Mouse (Mus musculus) E14TG2a.4 (cell line): ENCODE measurements around the gene Drg2.
"Not testable (repeated sequence)": the region's sequence is repeated elsewhere in the genome, so short reads cannot be mapped to it uniquely, and the experiment has no call there.

Experiments
- H3K27me3 ChIP-seq: 2 replicates; pipeline ENCODE4 v1.6.1; 2014; ENCODE audit warnings: low read length, control low read depth; ENCODE audit not compliant: insufficient read depth
- H3K36me3 ChIP-seq: 2 replicates; pipeline ENCODE4 v1.6.1; 2014; ENCODE audit warnings: low read length, control low read depth; ENCODE audit not compliant: insufficient read depth
- H3K4me1 ChIP-seq: replicated peaks from 2 replicates; pipeline ENCODE4 v1.6.1; 2014; ENCODE audit warnings: low read depth, low read length, control low read depth
- H3K4me3 ChIP-seq: replicated peaks from 2 replicates; pipeline ENCODE4 v1.5.1; 2014; ENCODE audit warnings: mild to moderate bottlenecking, low read length
- H3K9me3 ChIP-seq: 2 replicates; pipeline ENCODE4 v1.6.1; 2014; ENCODE audit warnings: low read length, control low read depth
- CTCF ChIP-seq: conservative IDR thresholded peaks from 2 replicates; pipeline ENCODE4 v1.5.1; 2014; ENCODE audit warnings: low read length
- NANOG ChIP-seq: IDR thresholded peaks from 2 replicates; pipeline ENCODE4 v1.6.1; 2014; ENCODE audit warnings: borderline replicate concordance, low read length, mixed read lengths
- POU5F1 ChIP-seq: IDR thresholded peaks from 2 replicates; pipeline ENCODE4 v1.6.1; 2014; ENCODE audit warnings: low read length, borderline replicate concordance

The Drg2 gene

DNA sequence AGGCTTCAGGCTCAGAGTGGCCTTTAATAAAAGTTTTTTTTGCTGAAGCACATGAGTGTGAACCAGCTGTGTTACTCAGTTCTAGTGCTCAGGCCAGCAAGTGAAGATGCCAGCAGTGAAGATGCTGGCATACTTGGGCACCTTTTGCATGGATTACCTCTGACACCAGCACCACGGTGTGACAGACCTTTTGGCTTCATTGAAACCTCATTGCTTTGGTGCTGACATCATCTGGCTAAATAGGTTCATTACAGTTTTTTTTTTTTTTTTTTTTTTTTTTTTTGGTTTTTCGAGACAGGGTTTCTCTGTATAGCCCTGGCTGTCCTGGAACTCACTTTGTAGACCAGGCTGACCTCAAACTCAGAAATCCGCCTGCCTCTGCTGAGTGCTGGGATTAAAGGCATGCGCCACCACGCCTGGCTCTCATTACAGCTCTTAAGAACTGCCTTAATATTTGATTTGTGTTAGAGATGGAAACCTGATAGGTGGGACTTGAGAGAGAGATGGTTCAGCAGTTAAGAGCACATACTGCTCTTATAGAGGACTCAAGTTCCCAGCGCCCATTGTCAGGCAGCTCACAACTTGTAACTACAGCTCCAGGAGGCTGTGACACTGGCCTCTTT lies 32.2 kb upstream of the Drg2 start:
- H3K4me3 ChIP-seq, result no peak overlapping the region; the same call in 1 of the 2 replicates
- TF ChIP-seq CTCF, result no peak
- no peak for TF ChIP-seq NANOG
- TF ChIP-seq POU5F1, result no peak

DNA sequence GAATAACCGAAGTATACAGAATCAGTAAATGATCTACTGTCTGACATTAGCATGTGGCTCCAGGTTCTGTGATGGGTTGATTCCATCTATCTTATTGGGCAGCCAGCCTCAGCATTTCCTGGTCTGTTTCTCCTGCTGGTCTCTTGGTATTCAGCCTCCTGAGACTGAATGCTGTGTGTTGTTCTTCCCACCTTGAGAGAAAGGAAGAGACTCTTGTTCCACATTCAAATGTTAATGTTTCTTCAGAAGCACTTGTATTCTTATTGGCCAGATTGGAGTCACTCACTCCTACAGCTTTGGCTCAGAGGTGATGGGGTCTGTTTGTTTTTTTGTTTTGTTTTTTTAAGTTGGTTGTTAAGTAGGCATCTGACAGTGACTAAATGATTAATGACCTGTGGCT lies 31.4 kb upstream of the Drg2 start:
- Histone ChIP-seq H3K4me1 (peaks cover 47% of the 10 kb centered on the region), H3K4me3 (no peak overlapping the region), H3K9me3 (no peaks in the 10 kb centered on the region), H3K36me3 (peaks cover 59% of the 10 kb centered on the region), H3K27me3 (no peaks in the 10 kb centered on the region)
- TF ChIP-seq NANOG (peak; percentile 38; the same call in 1 of the 2 replicates), POU5F1 (no peak)

More for the DNA sequence above, 32.2 kb upstream of the Drg2 start:
- H3K36me3 ChIP-seq, result peaks cover 51% of the 10 kb centered on the region
- no peaks in the 10 kb centered on the region for H3K27me3 ChIP-seq
- peaks cover 48% of the 10 kb centered on the region for H3K4me1 ChIP-seq
- H3K9me3 ChIP-seq, result no peaks in the 10 kb centered on the region

DNA sequence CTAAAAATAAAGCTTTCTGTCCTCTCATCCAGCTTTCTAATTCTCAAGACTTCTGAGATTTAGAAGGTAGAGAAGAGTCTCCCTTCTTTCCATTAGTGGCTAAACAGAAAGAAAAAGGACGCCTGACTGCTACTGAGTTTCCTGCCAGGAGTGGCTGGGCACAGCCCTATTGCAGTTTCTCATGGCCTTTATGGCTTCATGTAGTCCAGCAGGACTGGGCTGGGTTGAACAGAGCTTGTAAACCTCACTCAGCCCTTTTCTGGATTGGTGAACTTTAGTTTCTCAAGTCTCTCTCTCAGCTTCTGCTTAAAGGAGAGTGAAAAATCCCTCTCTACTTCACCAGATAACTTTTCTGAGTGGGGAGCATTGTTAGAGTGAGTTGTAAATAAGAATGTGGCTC lies 28.0 kb upstream of the Drg2 start:
- no peak for TF ChIP-seq POU5F1
- no peak for TF ChIP-seq CTCF
- no peak for TF ChIP-seq NANOG
- Histone ChIP-seq H3K27me3 (no peaks in the 10 kb centered on the region), H3K36me3 (peaks cover 62% of the 10 kb centered on the region), H3K4me3 (no peak overlapping the region), H3K4me1 (peaks cover 27% of the 10 kb centered on the region), H3K9me3 (no peaks in the 10 kb centered on the region)

DNA sequence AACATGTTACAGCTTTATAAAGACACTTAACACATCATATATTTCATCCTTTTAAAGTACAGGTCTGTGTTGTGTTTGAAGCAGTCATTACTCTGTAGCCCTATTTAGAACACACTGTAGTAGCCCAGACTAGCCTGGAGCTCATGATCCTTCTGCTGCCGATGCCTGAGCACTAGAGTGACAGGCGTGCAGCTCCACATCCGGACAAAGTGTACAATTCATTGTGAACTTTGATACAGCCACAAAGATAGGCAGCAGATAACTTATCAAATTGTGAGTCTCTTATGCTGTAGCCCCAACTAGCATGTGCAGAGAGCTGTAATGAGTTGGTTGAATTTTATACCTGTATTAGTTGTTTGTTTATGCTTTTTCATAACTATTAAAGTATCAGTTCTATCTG lies 26.8 kb upstream of the Drg2 start:
- H3K4me1 ChIP-seq, result peaks cover 17% of the 10 kb centered on the region
- peaks cover 69% of the 10 kb centered on the region for H3K36me3 ChIP-seq
- H3K4me3 ChIP-seq, result no peak overlapping the region
- no peaks in the 10 kb centered on the region for H3K9me3 ChIP-seq
- no peaks in the 10 kb centered on the region for H3K27me3 ChIP-seq
- TF ChIP-seq CTCF (no peak), NANOG (no peak), POU5F1 (no peak)

DNA sequence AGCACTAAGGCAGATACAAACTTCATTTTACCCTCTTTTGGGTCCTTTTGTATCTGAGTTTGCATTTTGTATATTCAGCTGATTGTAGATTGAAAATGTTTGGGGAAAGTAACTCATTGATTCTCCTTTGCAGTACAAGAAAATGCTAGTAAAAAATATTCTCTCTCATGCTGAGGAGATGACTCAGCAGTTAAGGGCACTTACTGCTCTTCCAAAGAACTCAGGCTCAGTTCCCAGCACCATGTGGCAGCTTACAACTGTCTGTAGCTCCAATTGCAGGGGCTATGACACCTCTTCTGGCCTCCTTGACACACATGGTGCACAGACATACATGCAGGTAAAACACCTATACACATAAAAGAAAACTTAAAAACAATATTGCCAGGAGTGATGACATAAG lies 20.9 kb upstream of the Drg2 start:
- Histone ChIP-seq H3K4me3 (no peak overlapping the region), H3K4me1 (peaks cover 48% of the 10 kb centered on the region), H3K36me3 (peaks cover 83% of the 10 kb centered on the region), H3K9me3 (no peaks in the 10 kb centered on the region), H3K27me3 (no peaks in the 10 kb centered on the region)
- TF ChIP-seq POU5F1, result no peak
- TF ChIP-seq NANOG, result no peak
- TF ChIP-seq CTCF, result no peak

DNA sequence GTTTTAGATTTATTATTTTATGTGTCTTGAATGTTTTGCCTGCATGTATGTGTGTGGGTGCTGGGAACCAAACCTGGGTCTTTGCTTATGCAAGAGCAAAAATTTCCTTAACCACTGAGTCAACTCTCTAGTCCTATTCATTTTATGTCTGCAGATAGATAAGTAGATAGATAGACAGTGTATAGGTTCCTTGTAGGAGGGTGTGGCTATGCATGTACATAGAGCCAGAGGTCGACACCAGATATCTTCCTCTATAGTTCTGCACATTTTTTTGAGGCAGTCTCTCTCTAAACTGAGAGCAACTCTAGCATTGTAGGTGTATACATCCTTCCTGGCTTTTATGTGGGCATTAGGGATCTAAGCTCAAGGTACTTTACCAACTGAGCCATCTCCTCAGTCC lies 19.3 kb upstream of the Drg2 start:
- TF ChIP-seq POU5F1, result no peak
- TF ChIP-seq CTCF, result no peak
- no peak for TF ChIP-seq NANOG
- no peak overlapping the region for H3K4me3 ChIP-seq
- no peaks in the 10 kb centered on the region for H3K27me3 ChIP-seq
- no peaks in the 10 kb centered on the region for H3K9me3 ChIP-seq
- H3K36me3 ChIP-seq, result peaks cover 79% of the 10 kb centered on the region
- peaks cover 60% of the 10 kb centered on the region for H3K4me1 ChIP-seq

DNA sequence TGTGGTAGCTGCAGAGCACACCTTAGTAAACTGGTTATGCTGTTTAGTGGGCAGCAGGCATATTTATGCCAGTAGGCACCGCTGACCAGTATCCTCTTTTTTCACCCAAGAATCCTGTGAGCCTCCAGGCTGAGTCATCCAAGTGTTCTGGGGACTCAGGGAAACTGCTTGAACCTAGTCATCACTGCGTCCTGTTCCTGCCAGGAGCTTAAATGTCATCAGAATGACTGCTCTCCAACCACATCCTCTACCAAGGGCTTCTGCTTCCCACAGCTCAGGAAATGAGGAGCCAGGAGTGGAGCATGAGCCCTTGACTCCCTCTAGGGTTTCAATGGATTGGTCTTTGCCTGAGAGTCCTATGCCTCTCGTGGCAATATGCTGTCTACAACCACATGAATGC lies 17.8 kb upstream of the Drg2 start:
- peaks cover 75% of the 10 kb centered on the region for H3K4me1 ChIP-seq
- H3K36me3 ChIP-seq, result peaks cover 77% of the 10 kb centered on the region
- H3K9me3 ChIP-seq, result no peaks in the 10 kb centered on the region
- no peak for TF ChIP-seq NANOG
- TF ChIP-seq POU5F1, result no peak
- no peak for TF ChIP-seq CTCF
- no peak overlapping the region for H3K4me3 ChIP-seq
- H3K27me3 ChIP-seq, result no peaks in the 10 kb centered on the region

DNA sequence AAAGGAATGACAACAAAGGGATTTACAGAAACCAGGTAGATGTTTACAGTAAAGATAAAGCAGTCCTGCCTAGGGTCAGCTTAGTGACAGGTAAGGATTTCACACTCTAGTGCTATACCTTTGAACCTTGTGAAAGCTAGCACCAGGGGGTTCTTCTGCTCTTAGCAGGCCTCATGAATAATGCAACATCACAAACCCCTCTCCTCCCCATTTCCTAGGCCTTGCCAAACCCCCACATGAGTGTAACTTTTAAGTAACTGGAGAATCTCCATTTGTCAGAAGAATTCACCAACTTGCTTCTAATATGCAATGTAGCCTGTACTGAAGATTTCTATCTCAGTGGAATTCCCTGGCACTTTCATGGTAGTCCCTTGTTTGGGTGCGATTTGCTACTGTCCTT lies 14.8 kb upstream of the Drg2 start:
- H3K27me3 ChIP-seq, H3K9me3 ChIP-seq: not testable (repeated sequence)
- H3K4me3 ChIP-seq, result peak overlapping the region; percentile 50
- peaks cover 85% of the 10 kb centered on the region for H3K36me3 ChIP-seq
- TF ChIP-seq POU5F1, result peak; percentile 91
- H3K4me1 ChIP-seq, result peaks cover 85% of the 10 kb centered on the region

DNA sequence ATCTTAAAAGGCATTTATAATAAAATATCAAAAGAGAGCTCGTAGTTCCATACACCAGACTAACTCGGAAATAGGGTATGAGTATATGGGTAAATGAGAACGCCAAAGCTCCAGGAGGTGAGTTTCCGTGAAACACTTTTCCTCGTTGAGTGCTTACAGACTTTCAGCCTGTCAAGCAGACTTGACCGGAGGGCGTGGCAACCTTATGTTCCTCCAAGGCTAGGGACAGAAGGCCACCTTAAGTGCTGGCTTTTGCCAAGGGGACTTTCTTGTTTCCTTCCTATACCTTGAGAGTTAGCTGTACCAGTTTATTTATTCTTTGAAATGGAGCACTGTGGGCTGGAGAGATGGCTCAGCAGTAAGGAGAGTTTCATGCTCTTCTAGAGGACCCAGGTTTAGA lies 14.2 kb upstream of the Drg2 start:
- H3K27me3 ChIP-seq, result no peaks in the 10 kb centered on the region
- no peak for TF ChIP-seq CTCF
- peak; percentile 3; the same call in 1 of the 2 replicates for TF ChIP-seq NANOG
- peak overlapping the region; percentile 41 for H3K4me3 ChIP-seq
- no peaks in the 10 kb centered on the region for H3K9me3 ChIP-seq
- peaks cover 82% of the 10 kb centered on the region for H3K36me3 ChIP-seq
- H3K4me1 ChIP-seq, result peaks cover 89% of the 10 kb centered on the region
